Mouse (Mus musculus): ENCODE results near the gene Ninj1.

The Ninj1 gene

DNA sequence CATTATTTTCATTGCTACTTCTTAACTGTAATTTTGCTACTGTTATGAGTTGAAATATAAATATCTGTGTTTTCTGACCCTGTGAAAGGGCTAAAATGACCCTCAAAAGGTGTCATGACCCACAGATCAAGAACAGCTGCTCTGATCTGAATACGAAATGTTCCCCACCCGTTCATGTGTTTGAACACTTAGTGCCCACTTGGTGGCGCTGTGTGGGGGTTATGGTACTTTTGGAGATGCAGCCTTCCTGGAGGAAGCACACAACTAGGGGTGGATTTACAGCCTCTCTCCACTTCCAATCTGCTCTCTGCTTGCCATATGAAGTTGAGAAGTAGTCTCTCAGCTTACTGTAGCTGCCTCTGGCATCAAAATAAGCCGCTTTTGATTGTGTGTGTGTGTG, 47.4 kb downstream of the Ninj1 start:
- peak; percentile 42 for DNase-seq (ENCODE audit: low read depth)

DNA sequence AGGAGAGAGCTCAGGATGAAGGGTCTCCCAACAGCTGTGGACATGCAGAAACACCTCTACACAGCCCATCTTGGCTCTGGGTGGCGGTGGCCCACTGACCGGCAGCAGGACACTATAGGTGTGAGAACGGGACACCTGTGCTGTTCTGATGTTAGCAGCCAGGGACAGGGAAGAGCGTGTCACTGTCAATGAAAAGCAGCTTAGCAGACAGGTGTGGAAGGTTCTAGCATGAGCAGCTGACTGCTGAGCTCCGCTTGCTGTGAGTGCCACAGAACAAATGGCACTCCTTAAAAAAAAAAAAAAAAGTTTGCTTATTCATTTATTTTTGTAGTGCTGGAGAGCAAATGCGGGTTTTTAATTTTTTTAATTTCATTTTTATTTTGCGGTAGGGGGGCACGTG, 50.3 kb downstream of the Ninj1 start:
- DNase-seq (ENCODE audit: low read depth) = no peak

DNA sequence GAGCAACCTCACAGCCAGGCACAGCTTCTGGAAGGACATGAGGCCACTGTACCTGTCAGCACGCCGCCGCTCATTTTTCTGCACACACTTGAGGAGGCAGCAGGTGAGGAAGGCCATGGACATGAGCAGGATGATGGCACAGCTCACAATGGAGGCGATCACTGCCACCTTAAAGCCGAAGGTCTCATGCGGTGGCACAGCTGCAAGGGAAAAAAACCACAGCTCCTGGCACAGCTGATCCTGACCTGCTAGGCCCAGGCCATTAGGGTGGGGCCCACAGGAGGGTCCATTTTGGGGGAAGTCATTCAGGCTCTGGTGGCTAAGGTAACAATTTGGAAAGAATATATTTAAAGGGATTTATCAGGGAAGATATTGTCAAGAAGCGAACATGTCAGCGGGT, 51.5 kb downstream of the Ninj1 start:
- no peak for DNase-seq (ENCODE audit: low read depth)

- DNase-seq (ENCODE audit: low read depth) = peak; percentile 94
These were observed 55.2 kb downstream of the Ninj1 start for GRCm38 (mm10) chr13:49242321-49243065.

DNA sequence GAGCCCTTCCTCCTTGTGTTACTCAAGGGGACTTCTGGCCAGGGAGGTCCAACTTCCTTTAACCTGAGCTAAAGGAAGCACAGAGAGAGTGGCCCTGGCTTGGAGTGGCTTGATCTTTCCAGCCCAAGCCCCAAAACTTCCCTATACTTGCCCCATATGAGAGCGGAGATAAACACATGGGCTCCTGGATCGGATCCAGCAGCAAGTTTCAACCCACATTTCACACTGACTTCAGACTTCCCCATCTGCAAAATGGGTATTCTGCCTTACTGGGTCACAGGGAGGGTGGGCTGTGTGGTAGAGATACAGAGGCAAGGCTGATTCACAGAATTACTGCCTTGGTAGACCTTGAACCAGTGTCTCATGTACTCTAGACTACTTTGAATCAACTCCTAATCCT, 56.2 kb downstream of the Ninj1 start:
- DNase-seq (ENCODE audit: low read depth) = no peak

DNA sequence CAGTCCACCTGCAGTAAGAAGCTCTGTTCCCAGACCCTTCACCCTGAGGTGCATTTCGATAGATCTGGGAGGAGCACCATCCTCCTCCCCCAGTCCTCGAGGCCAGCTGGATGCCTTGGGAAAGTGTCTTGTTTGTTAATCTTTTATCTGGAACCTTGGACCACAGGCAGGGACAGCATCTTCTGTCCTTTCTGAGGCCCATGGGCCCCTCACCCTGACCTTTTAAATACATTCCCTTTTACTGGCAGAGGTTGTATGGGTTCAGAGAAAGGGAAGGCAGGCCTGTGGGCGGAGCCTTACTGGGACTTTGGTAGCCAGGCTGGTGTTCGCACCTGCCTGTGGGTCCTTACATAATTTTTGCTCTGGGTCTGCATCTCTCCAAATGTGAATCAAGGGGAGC, 58.0 kb downstream of the Ninj1 start:
- no peak for DNase-seq (ENCODE audit: low read depth)

Data from induced T-regulatory cell, adult 2 months (primary cell).